Mouse (Mus musculus): Measurements from ENCODE around the gene Dhx32.

The Dhx32 gene

GRCm38 (mm10) chr7:133775179-133775578, 7.3 kb downstream of the Dhx32 start:
- in situ Hi-C loops (cut with MboI; ENCODE audit: low sequenced_read_pairs), result no loop called here

DNA sequence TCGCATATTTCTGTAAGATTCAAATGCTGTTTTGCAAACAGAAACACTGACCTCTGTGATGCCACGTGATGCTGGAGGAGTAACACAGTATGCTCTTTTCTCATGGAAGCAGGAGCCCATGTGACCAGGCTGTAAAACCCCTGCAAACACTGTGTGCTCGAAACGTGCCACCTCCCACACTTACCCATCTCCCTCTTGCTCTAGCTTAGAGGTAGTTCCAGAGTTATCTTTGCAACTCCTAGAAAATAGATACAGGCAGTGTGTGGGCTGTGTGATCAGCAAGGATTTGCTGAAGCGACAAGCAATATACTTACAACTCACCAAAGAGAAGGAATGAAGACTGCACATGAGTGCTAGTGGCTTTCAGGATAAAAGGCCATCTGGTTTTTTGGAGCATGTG, 14.0 kb downstream of the Dhx32 start:
- in situ Hi-C loops (cut with MboI; ENCODE audit: low sequenced_read_pairs), result no loop called here

DNA sequence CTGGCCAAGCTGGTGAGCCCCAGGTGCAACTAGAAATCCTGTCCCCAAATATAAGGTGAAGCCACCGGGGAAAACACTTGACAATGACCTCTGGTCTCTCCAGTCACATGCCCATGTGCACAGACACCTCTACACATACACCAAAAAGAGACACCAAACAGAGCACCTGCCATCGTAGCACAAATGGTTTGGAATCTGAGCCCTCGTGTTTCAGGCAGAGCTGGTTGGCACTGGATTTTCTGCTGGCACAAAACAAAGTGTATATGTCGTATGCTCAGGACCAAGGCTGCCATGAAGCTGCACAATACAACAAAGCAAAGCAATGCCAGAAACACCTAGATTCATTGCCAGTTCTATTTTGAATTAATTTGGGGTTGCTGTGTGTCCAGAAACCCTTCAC, 14.5 kb downstream of the Dhx32 start:
- in situ Hi-C loops (cut with MboI; ENCODE audit: low sequenced_read_pairs), result no loop called here

DNA sequence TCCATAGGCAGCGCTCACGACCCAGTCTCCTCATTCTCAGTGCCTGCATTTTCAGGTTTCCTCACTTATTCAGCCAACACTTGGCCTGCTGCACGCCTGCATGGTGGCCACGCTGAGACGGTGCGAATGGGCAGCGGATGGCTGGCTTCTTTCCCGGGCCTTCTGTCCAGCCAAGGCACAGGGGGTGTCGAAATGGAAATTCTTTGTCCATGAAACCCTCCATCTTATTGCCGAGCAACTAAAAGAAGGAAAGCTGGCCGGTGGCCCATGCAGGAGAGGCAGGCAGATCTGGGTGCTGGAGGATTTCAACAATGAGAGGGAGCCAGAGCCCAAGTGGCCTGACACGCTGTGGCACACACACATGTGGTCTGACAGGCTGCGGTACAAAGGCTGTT, 16.7 kb downstream of the Dhx32 start:
- in situ Hi-C loops (cut with MboI; ENCODE audit: low sequenced_read_pairs), result no loop called here

- in situ Hi-C loops (cut with MboI; ENCODE audit: low sequenced_read_pairs), result no loop called here
Observed at GRCm38 (mm10) chr7:133765240-133765848, 17.2 kb downstream of the Dhx32 start.

GRCm38 (mm10) chr7:133764425-133764824, 18.1 kb downstream of the Dhx32 start:
- in situ Hi-C loops (cut with MboI; ENCODE audit: low sequenced_read_pairs), result no loop called here

DNA sequence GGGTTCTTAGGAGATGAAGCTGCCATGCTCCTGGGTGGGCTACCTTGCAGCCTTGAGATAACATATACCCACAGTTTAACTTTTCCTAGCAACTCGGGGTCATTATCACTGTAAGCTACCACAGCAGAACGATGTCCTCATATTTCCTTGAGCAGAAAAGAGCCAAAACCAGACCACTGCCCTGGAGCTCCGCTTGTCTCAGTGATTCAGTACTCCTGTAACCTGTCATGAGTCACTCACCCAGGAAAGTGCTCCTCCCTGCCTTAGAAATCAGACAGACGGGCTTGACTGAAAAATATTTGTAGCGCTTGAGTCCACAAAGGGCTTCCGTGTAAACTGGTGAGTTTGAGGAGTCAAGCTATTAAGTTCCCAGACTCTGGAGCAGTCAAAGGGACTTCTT, 19.8 kb downstream of the Dhx32 start:
- in situ Hi-C loops (cut with MboI; ENCODE audit: low sequenced_read_pairs), result no loop called here

DNA sequence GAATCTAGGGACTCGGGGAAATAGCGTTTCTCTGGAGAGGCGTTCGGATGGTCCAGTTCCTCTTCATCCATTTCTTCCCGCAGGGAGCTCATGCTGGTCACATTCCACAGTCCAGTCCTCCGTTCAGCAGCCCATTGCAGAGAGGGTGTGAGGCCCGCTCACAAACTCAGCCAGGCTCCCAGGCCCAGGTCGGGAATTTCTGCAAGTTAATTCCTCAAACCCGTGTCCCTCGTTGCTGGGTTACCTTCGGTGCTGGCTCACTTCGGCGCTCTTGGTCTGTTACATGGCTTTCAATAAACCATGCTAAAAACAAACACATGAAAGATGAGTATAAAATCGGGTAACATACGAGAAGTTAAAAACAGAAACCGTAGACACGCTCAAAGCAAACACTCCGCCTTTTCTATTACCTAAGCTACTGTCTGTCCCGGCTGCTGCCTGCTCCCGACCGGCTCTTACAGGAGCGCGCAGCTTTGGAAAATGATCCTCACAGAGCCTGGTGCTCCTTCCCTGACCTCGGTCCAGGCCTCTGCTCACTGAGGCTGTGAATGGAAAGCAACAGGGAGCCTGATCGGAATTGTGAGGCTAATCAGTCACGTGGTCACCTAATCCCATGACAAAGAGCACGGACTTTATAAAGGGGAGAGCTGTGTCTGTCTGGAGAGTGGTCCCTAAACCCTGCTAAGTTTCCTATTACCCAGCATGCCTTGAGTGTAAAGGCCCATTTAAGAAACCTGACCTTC, 22.7 kb downstream of the Dhx32 start:
- in situ Hi-C loops (cut with MboI; ENCODE audit: low sequenced_read_pairs), result no loop called here

DNA sequence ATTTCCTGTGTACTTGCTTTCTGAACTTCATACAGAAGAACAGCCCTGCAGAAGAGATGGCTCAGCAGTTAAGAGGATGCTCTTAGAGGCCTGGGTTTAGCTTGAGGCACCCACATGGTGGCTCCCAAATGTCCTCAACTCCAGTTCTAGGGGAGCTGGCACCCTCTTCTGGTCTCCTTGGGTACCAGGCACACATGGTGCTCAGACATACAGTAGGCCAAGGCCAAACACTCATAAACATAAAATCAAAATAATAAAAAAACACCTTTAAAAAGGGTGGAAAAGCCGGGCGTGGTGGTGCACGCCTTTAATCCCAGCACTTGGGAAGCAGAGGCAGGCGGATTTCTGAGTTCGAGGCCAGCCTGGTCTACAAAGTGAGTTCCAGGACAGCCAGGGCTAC, 23.8 kb downstream of the Dhx32 start:
- in situ Hi-C loops (cut with MboI; ENCODE audit: low sequenced_read_pairs), result no loop called here

DNA sequence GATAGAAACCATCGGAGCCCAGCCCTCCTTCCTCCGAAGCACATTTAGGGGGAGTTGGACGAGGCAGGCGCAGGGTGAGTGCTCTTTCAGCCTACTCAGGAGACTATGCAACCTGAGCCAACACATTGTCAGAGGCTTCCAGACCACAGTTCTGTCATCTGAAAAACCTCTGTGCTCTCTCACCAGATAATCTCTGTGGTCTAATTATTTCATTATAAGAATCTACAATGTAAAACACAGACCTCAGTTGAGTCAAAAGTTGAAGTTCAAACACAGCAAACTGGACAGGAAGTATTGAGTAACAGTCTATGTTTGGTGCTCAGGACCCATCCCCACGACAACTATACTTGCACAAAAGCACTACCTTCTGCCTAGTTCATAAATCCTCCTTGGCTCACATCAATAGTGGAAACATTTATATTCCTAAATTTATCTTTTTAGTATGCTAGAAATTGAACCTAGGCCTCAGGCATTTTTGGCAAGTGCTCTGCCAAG, 24.5 kb downstream of the Dhx32 start:
- in situ Hi-C loops (cut with MboI; ENCODE audit: low sequenced_read_pairs), result no loop called here

GRCm38 (mm10) chr7:133751163-133751562, 31.4 kb downstream of the Dhx32 start:
- in situ Hi-C loops (cut with MboI; ENCODE audit: low sequenced_read_pairs), result no loop called here

GRCm38 (mm10) chr7:133750666-133751065, 31.9 kb downstream of the Dhx32 start:
- in situ Hi-C loops (cut with MboI; ENCODE audit: low sequenced_read_pairs), result no loop called here

GRCm38 (mm10) chr7:133748753-133749152, 33.8 kb downstream of the Dhx32 start:
- in situ Hi-C loops (cut with MboI; ENCODE audit: low sequenced_read_pairs), result no loop called here

DNA sequence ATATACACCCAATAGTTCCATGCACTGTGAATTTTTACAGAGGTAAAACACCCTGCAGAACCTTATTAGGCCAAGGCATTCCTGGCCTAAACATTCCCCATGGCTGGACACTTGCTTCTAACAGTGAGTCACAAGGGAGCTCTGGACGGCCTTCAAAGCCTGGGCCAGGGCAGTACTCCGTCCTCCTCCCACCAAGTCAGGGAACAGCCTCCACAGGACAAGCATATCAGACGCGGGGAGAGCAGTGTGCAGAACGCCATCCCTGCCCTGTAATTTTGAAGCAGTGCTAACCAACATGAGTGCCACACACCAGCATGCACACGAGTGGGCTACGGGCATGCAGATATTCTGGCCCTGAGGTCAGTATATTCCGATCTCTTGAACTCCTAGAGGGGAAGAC, 35.2 kb downstream of the Dhx32 start:
- in situ Hi-C loops (cut with MboI; ENCODE audit: low sequenced_read_pairs), result no loop called here

DNA sequence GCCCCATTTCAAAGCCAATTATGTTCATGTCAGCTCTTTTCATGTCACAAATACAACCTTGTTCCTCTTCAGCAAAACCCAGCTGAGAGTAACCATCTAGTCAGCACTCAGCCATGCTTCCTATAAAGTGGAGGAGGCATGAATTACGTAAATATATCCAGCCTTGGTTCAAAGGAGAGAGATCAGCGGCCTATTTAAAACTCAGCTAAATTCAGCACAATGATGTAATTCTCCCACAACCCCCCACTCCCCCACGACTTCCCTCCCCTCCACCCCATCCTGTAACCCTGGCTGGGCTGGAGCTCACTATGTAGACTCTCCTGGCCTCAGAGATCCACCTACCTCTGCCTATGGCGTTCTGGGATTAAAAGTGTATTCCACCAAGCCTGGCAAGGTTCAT, 37.8 kb downstream of the Dhx32 start:
- in situ Hi-C loops (cut with MboI; ENCODE audit: low sequenced_read_pairs), result no loop called here

- in situ Hi-C loops (cut with MboI; ENCODE audit: low sequenced_read_pairs), result no loop called here
Observed at GRCm38 (mm10) chr7:133744209-133744608, 38.3 kb downstream of the Dhx32 start.

GRCm38 (mm10) chr7:133743611-133744010, 38.9 kb downstream of the Dhx32 start:
- in situ Hi-C loops (cut with MboI; ENCODE audit: low sequenced_read_pairs), result no loop called here

GRCm38 (mm10) chr7:133742530-133743325, 39.8 kb downstream of the Dhx32 start:
- in situ Hi-C loops (cut with MboI; ENCODE audit: low sequenced_read_pairs), result no loop called here

DNA sequence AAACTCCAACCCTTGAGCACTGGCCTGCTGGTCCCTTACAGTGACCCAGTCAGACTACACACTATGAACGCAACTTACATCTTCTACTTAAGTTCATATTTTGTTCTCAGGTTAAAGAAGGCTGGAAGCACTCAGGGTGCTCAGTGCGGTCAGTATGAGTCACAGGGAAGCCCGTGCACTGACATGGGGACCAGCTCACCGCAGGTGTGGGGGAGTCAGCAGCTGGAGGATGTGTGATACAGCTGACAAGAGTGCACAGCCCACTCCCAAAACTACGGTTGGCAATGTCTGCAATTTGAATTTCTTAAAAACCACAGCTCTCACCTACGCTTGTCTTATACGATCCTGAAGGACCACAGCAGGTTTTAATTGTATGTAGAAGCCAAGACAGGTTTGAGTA, 42.0 kb downstream of the Dhx32 start:
- in situ Hi-C loops (cut with MboI; ENCODE audit: low sequenced_read_pairs), result no loop called here

DNA sequence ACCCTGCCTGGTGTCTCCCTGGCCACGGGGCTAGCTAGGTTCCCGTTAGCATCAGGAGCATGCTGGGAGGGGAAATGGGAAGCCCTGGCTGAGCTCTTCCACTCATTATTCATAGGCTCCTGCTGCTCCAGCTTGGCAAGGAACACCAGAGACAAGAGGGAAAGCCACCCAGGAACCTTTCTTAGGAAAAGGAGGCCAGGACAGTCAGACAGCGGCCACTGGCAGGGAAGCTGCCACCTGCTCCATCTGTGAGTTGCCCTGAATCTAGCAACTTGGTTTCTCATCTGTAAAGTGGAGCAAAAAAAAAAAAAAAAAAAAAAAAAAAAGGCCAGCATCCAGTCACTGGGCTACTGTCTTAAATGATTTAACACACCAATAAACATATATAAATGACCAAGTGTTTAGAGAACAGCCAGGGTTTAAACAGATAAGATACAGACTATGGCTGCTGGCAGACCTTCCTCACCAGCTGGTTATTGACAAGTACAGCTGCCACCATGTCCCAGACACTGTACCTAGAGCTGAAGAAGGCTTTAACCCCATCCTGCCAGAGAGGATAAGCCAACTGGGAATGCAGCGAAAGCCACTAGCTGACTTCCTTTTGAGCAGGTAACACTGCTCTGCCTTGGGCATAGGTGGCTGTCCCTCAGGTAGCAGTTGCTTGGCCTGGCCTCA, 50.4 kb downstream of the Dhx32 start:
- in situ Hi-C loops (cut with MboI; ENCODE audit: low sequenced_read_pairs), result no loop called here

All from CH12F3 (cell line).